Mouse (Mus musculus) MEL (cell line): Measurements from ENCODE around the gene Apba2. TPM values are rescaled to one million over a fixed set of nuclear protein-coding genes. Genes with fewer than 3 reads are reported as not detected.

Experiments used
- DNase-seq: peaks from one replicate; pipeline ENCODE4 v3.0.0; 2011; ENCODE audit warnings: low read depth, low spot score
- H3K27ac ChIP-seq: 2 replicates; pipeline ENCODE4 v1.5.1; 2012; ENCODE audit warnings: low read depth, mild to moderate bottlenecking, control low read depth, low read length, moderate library complexity; ENCODE audit not compliant: control insufficient read depth
- H3K27me3 ChIP-seq, 2 experiments: fragments of 150-350 bp in 1 of 2; sonication (generic) in 1 of 2; 2 replicates each; pipeline ENCODE4 v1.6.1; 2012; ENCODE audit warnings: low read length in 2 of 2, mild to moderate bottlenecking in 2 of 2, improper control_type of control experiment in 1 of 2, moderate library complexity in 1 of 2; ENCODE audit not compliant: insufficient read depth in 2 of 2, control insufficient read depth in 1 of 2
- H3K36me3 ChIP-seq, 2 experiments: 2 replicates each; pipeline ENCODE4 v1.6.1; 2012 to 2014; ENCODE audit warnings: low read length in 2 of 2, improper control_type of control experiment in 1 of 2, inconsistent platforms in 1 of 2, mild to moderate bottlenecking in 1 of 2; ENCODE audit not compliant: insufficient read depth in 2 of 2, control insufficient read depth in 1 of 2
- H3K4me1 ChIP-seq, 2 experiments: fragments of 150-350 bp in 1 of 2; sonication (generic) in 1 of 2; 2 replicates each; pipeline ENCODE4 v1.6.1; 2012; ENCODE audit warnings: low read length in 2 of 2, improper control_type of control experiment in 1 of 2, mild to moderate bottlenecking in 1 of 2; ENCODE audit not compliant: insufficient read depth in 2 of 2, control insufficient read depth in 1 of 2
- H3K4me3 ChIP-seq, 2 experiments: fragments of 150-350 bp in 1 of 2; sonication (generic) in 1 of 2; 2 replicates each; pipeline ENCODE4 v1.5.1; 2012; ENCODE audit warnings: low read depth in 2 of 2, low read length in 2 of 2, mild to moderate bottlenecking in 2 of 2, moderate library complexity in 2 of 2, control low read depth in 1 of 2, improper control_type of control experiment in 1 of 2; ENCODE audit not compliant: control insufficient read depth in 1 of 2, insufficient read depth in 1 of 2
- H3K79me2 ChIP-seq: 2 replicates; pipeline ENCODE4 v1.6.1; 2012; ENCODE audit warnings: mild to moderate bottlenecking, low read length, moderate library complexity; ENCODE audit not compliant: control insufficient read depth, poor library complexity, insufficient read depth
- H3K9ac ChIP-seq: 2 replicates; pipeline ENCODE4 v1.6.1; 2012; ENCODE audit warnings: low read depth, mild to moderate bottlenecking, control low read depth, low read length, moderate library complexity; ENCODE audit not compliant: control insufficient read depth, poor library complexity, severe bottlenecking
- H3K9me3 ChIP-seq: fragments of 150-350 bp; sonication (generic); replicated peaks from 2 replicates; pipeline ENCODE4 v1.6.1; 2012; ENCODE audit warnings: mild to moderate bottlenecking, low read length, improper control_type of control experiment, moderate library complexity; ENCODE audit not compliant: insufficient read depth
- BHLHE40 ChIP-seq: IDR thresholded peaks from 2 replicates; pipeline ENCODE4 v1.6.1; 2012; ENCODE audit warnings: low read depth, mild to moderate bottlenecking, inconsistent platforms, low read length, improper control_type of control experiment, borderline replicate concordance
- CHD2 ChIP-seq: IDR thresholded peaks from 2 replicates; pipeline ENCODE4 v1.6.1; 2011; ENCODE audit warnings: low read length, improper control_type of control experiment
- E2F4 ChIP-seq: IDR thresholded peaks from 2 replicates; pipeline ENCODE4 v1.6.1; 2011; ENCODE audit warnings: low read depth, low read length, improper control_type of control experiment, borderline replicate concordance
- ELF1 ChIP-seq: IDR thresholded peaks from 2 replicates; pipeline ENCODE4 v1.6.1; 2014; ENCODE audit warnings: low read depth, mild to moderate bottlenecking, inconsistent platforms, low read length, improper control_type of control experiment, moderate library complexity
- ETS1 ChIP-seq: IDR thresholded peaks from 2 replicates; pipeline ENCODE4 v1.6.1; 2012; ENCODE audit warnings: low read depth, mild to moderate bottlenecking, inconsistent platforms, low read length, improper control_type of control experiment, moderate library complexity
- GABPA ChIP-seq: IDR thresholded peaks from 2 replicates; pipeline ENCODE4 v1.6.1; 2012; ENCODE audit warnings: low read depth, mild to moderate bottlenecking, inconsistent platforms, low read length, improper control_type of control experiment, moderate library complexity
- GATA1 ChIP-seq: IDR thresholded peaks from 2 replicates; pipeline ENCODE4 v1.6.1; 2011; ENCODE audit warnings: low read depth, low read length, improper control_type of control experiment
- HCFC1 ChIP-seq: IDR thresholded peaks from 2 replicates; pipeline ENCODE4 v1.6.1; 2012; ENCODE audit warnings: low read depth, mild to moderate bottlenecking, inconsistent platforms, low read length, improper control_type of control experiment, moderate library complexity
- MAX ChIP-seq: IDR thresholded peaks from 2 replicates; pipeline ENCODE4 v1.6.1; 2011; ENCODE audit warnings: low read length, improper control_type of control experiment
- MAZ ChIP-seq: IDR thresholded peaks from 2 replicates; pipeline ENCODE4 v1.6.1; 2012; ENCODE audit warnings: low read depth, mild to moderate bottlenecking, inconsistent platforms, low read length, improper control_type of control experiment
- MEF2A ChIP-seq: IDR thresholded peaks from 2 replicates; pipeline ENCODE4 v1.6.1; 2014; ENCODE audit warnings: low read depth, mild to moderate bottlenecking, inconsistent platforms, low read length, improper control_type of control experiment; ENCODE audit not compliant: poor library complexity, insufficient replicate concordance, severe bottlenecking; ENCODE audit errors: extremely low read depth
- MXI1 ChIP-seq: IDR thresholded peaks from 2 replicates; pipeline ENCODE4 v1.6.1; 2011; ENCODE audit warnings: mild to moderate bottlenecking, low read depth, low read length, improper control_type of control experiment
- NELFE ChIP-seq: IDR thresholded peaks from 2 replicates; pipeline ENCODE4 v1.6.1; 2011; ENCODE audit warnings: low read depth, low read length, improper control_type of control experiment
- NRF1 ChIP-seq: IDR thresholded peaks from 2 replicates; pipeline ENCODE4 v1.6.1; 2014; ENCODE audit warnings: low read depth, mild to moderate bottlenecking, inconsistent platforms, low read length, improper control_type of control experiment, moderate library complexity; ENCODE audit not compliant: poor library complexity, insufficient read depth, severe bottlenecking
- POLR2A ChIP-seq, 2 experiments: IDR thresholded peaks; 2 replicates each; pipeline ENCODE4 v1.6.1; 2011 to 2012; ENCODE audit warnings: low read length in 2 of 2, mild to moderate bottlenecking in 2 of 2, control low read depth in 1 of 2, improper control_type of control experiment in 1 of 2, low read depth in 1 of 2, moderate library complexity in 1 of 2; ENCODE audit not compliant: control insufficient read depth in 1 of 2, insufficient read depth in 1 of 2, poor library complexity in 1 of 2
- POLR2AphosphoS2 ChIP-seq: IDR thresholded peaks from 2 replicates; pipeline ENCODE4 v1.6.1; 2011; ENCODE audit warnings: low read length, improper control_type of control experiment
- POLR2AphosphoS5 ChIP-seq: IDR thresholded peaks from 2 replicates; pipeline ENCODE4 v1.6.1; 2012; ENCODE audit warnings: low read depth, borderline replicate concordance, mild to moderate bottlenecking, inconsistent platforms, low read length, moderate library complexity, mixed read lengths
- RAD21 ChIP-seq: IDR thresholded peaks from 2 replicates; pipeline ENCODE4 v1.6.1; 2011; ENCODE audit warnings: mild to moderate bottlenecking, low read depth, low read length, improper control_type of control experiment
- SIN3A ChIP-seq: IDR thresholded peaks from 2 replicates; pipeline ENCODE4 v1.6.1; 2012; ENCODE audit warnings: low read length, improper control_type of control experiment, inconsistent platforms
- TAL1 ChIP-seq: IDR thresholded peaks from 2 replicates; pipeline ENCODE4 v1.6.1; 2012; ENCODE audit warnings: mild to moderate bottlenecking, inconsistent platforms, low read length, moderate library complexity, mixed read lengths
- TBP ChIP-seq: IDR thresholded peaks from 2 replicates; pipeline ENCODE4 v1.8.0; 2011; ENCODE audit warnings: low read depth, low read length, improper control_type of control experiment
- UBTF ChIP-seq: IDR thresholded peaks from 2 replicates; pipeline ENCODE4 v1.6.1; 2012; ENCODE audit warnings: low read depth, mild to moderate bottlenecking, inconsistent platforms, low read length, improper control_type of control experiment, moderate library complexity, borderline replicate concordance; ENCODE audit not compliant: insufficient read depth
- USF1 ChIP-seq: IDR thresholded peaks from 2 replicates; pipeline ENCODE4 v1.6.1; 2014; ENCODE audit warnings: low read depth, mild to moderate bottlenecking, inconsistent platforms, low read length, improper control_type of control experiment, moderate library complexity
- USF2 ChIP-seq, 2 experiments: IDR thresholded peaks; 2 replicates each; pipeline ENCODE4 v1.6.1; 2011 to 2012; ENCODE audit warnings: improper control_type of control experiment in 2 of 2, low read length in 2 of 2, borderline replicate concordance in 1 of 2, inconsistent platforms in 1 of 2, low read depth in 1 of 2, mild to moderate bottlenecking in 1 of 2; ENCODE audit not compliant: insufficient read depth in 1 of 2
- ZC3H11A ChIP-seq: IDR thresholded peaks from 2 replicates; pipeline ENCODE4 v1.6.1; 2012; ENCODE audit warnings: low read depth, mild to moderate bottlenecking, inconsistent platforms, low read length, improper control_type of control experiment
- polyA plus RNA-seq, 2 experiments: library from polyadenylated mRNA; stranded (reverse) in 1 of 2; unstranded in 1 of 2; fragments of >175 nt in 1 of 2; fragments of >200 nt in 1 of 2; gene quantifications; 2 replicates each; pipeline versions ENCODE4 v1.2.1 to v1.2.4; 2012; ENCODE audit warnings: low replicate concordance in 2 of 2, low read depth in 1 of 2; ENCODE audit not compliant: insufficient read length in 2 of 2, insufficient read depth in 1 of 2, missing spikeins in 1 of 2
- total RNA-seq: library from RNA; depleted of rRNA; stranded (reverse); fragments of 300-350 nt; gene quantifications from 2 replicates; pipeline ENCODE4 v1.2.3, GENCODE M21; 2012

Apba2 gene
- total and polyA plus RNA-seq, 3 experiments, result not detected

DNA sequence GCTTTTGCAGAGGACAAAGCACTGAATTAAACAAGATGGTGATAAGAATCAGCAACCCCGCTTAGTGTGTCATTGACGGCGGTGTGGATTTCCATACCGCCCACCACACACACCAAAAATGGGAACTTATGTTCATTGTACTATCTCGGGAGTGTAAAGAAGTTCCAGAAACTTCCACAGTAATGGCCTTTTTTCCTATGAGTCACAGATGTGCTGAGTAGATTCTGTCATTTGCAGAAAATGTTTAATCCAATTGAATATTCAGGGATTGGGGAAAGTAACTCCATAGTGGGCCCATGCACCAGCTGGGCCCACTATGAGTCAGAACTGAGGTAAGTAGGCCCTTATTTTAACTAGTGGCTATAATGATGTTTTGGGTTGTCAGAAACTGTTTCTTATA, 161.0 kb downstream of the Apba2 start:
- no peaks in the 10 kb centered on the region for H3K9me3 ChIP-seq
- no peak overlapping the region for H3K9ac ChIP-seq
- H3K27ac ChIP-seq, result no peak overlapping the region
- no peaks in the 10 kb centered on the region for H3K27me3 ChIP-seq
- no peak overlapping the region for H3K4me3 ChIP-seq
- H3K79me2 ChIP-seq, result no peaks in the 10 kb centered on the region
- no peaks in the 10 kb centered on the region for H3K36me3 ChIP-seq
- H3K4me1 ChIP-seq, result no peaks in the 10 kb centered on the region
- DNase-seq, result no peak
- no peak for TF ChIP-seq USF1
- TF ChIP-seq TBP, result no peak
- no peak for TF ChIP-seq ETS1
- TF ChIP-seq MXI1, result no peak
- TF ChIP-seq ZC3H11A, result no peak
- no peak for TF ChIP-seq HCFC1
- TF ChIP-seq UBTF, result no peak
- TF ChIP-seq NELFE, result no peak
- no peak for TF ChIP-seq GATA1
- TF ChIP-seq E2F4, result no peak
- TF ChIP-seq POLR2AphosphoS2, result no peak
- TF ChIP-seq TAL1, result no peak
- TF ChIP-seq MAX, result no peak
- no peak for TF ChIP-seq BHLHE40

DNA sequence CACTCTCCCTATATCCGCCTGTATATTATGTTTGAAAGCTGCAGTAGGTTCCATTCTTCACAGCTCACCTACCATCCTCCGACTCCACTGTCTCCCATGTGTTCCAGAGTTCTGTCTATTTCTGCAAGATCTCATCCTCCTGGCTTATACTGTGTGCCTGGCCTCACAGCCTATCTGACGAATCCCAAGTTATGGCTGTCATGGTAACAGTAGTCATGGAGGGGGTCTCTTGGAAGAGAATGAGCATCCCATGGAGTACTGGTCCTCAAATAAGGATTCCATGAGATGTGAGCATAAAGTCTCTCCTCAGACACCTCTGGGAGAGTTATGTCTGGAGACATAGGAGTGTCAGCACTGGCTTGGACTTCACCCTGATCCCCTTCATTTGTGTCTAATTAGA, 162.1 kb downstream of the Apba2 start:
- H3K4me1 ChIP-seq, result no peaks in the 10 kb centered on the region
- H3K27ac ChIP-seq, result no peak overlapping the region
- H3K9ac ChIP-seq, result no peak overlapping the region
- H3K36me3 ChIP-seq, result no peaks in the 10 kb centered on the region
- no peaks in the 10 kb centered on the region for H3K79me2 ChIP-seq
- H3K4me3 ChIP-seq, result no peak overlapping the region
- no peaks in the 10 kb centered on the region for H3K27me3 ChIP-seq
- no peak for DNase-seq
- TF ChIP-seq MAZ, result no peak
- TF ChIP-seq ELF1, result no peak
- no peak for TF ChIP-seq MAX
- no peak for TF ChIP-seq MXI1
- TF ChIP-seq CHD2, result no peak
- TF ChIP-seq BHLHE40, result no peak
- TF ChIP-seq SIN3A, result no peak
- TF ChIP-seq USF1, result no peak
- no peak for TF ChIP-seq MEF2A
- TF ChIP-seq POLR2AphosphoS5, result no peak
- TF ChIP-seq USF2 (IDR thresholded peaks at IDR 0.05; ENCODE audit: borderline replicate concordance in 1 of 2, insufficient read depth in 1 of 2, low read depth in 1 of 2, low read length in 2 of 2), result no peak
- TF ChIP-seq POLR2A (IDR thresholded peaks at IDR 0.05; ENCODE audit: control insufficient read depth in 1 of 2, insufficient read depth in 1 of 2, low read depth in 1 of 2, low read length in 2 of 2, poor library complexity in 1 of 2), result no peak
- no peak for TF ChIP-seq GABPA
- no peak for TF ChIP-seq NRF1
- TF ChIP-seq NELFE, result no peak
- TF ChIP-seq RAD21, result no peak
- no peaks in the 10 kb centered on the region for H3K9me3 ChIP-seq
